Mouse (Mus musculus): ENCODE results near the gene Sh3bp5. TPM values are rescaled to one million over a fixed set of nuclear protein-coding genes. Genes with fewer than 3 reads are reported as not detected.
"Not testable (repeated sequence)": the region's sequence is repeated elsewhere in the genome, so short reads cannot be mapped to it uniquely, and the experiment has no call there.

Sh3bp5 gene
- total RNA-seq (2021), result 10 to 100 TPM; 56.7 to 65.8 TPM

GRCm38 (mm10) chr14:31435930-31436693, at the start of gene Sh3bp5:
Gene Sh3bp5 (minus strand): TSS chr14:31436078.
- intact Hi-C loops (cut with DNase I), result loop anchor here (1.0 to 5.0 kb wide), 3 partner anchors 36 to 69 kb away; no protein-coding TSS in a partner anchor

GRCm38 (mm10) chr14:31482417-31482816, 46.5 kb upstream of the Sh3bp5 start:
- no peak for DNase-seq (ENCODE audit: low spot score in 2 of 2)
- intact Hi-C loops (cut with DNase I), result no loop called here

More at GRCm38 (mm10) chr14:31435930-31436693, at the start of gene Sh3bp5:
- peak; percentile 93 to 94 for DNase-seq (ENCODE audit: low spot score in 2 of 2)

GRCm38 (mm10) chr14:31473297-31473696, 37.4 kb upstream of the Sh3bp5 start:
- intact Hi-C loops (cut with DNase I), result loop anchor here (2.0 to 5.0 kb wide), 3 partner anchors 36 to 201 kb away; partner anchors contain the start of gene Sh3bp5
- DNase-seq (ENCODE audit: low spot score in 2 of 2), result no peak

GRCm38 (mm10) chr14:31472451-31473061, 36.7 kb upstream of the Sh3bp5 start:
- peak; percentile 60 to 77 for DNase-seq (ENCODE audit: low spot score in 2 of 2)
- intact Hi-C loops (cut with DNase I), result loop anchor here (1.0 to 5.0 kb wide), 4 partner anchors 35 to 200 kb away; partner anchors contain the start of gene Sh3bp5

- intact Hi-C loops (cut with DNase I), result loop anchor here (5.0 kb wide), 2 partner anchors 32 to 197 kb away; partner anchors contain the start of gene Sh3bp5
- DNase-seq (ENCODE audit: low spot score in 2 of 2), result no peak
These were observed 33.8 kb upstream of the Sh3bp5 start for GRCm38 (mm10) chr14:31469711-31470110.

GRCm38 (mm10) chr14:31464176-31464575, 28.3 kb upstream of the Sh3bp5 start:
- intact Hi-C loops (cut with DNase I), result no loop called here
- DNase-seq (ENCODE audit: low spot score in 2 of 2), result no peak

- intact Hi-C loops (cut with DNase I), result no loop called here
- DNase-seq (ENCODE audit: low spot score in 2 of 2), result no peak
These were observed 27.0 kb upstream of the Sh3bp5 start for GRCm38 (mm10) chr14:31462886-31463285.

- intact Hi-C loops (cut with DNase I); DNase-seq (ENCODE audit: low spot score in 2 of 2): not testable (repeated sequence)
These were observed 26.3 kb upstream of the Sh3bp5 start for GRCm38 (mm10) chr14:31462226-31462625.

- DNase-seq (ENCODE audit: low spot score in 2 of 2), result no peak
- intact Hi-C loops (cut with DNase I), result no loop called here
These were observed 22.1 kb upstream of the Sh3bp5 start for GRCm38 (mm10) chr14:31458006-31458405.

GRCm38 (mm10) chr14:31456064-31456721, 20.3 kb upstream of the Sh3bp5 start:
- DNase-seq (ENCODE audit: low spot score in 2 of 2), result no peak

GRCm38 (mm10) chr14:31454849-31455566, 19.1 kb upstream of the Sh3bp5 start:
- intact Hi-C loops (cut with DNase I), result no loop called here

More at GRCm38 (mm10) chr14:31456064-31456721, 20.3 kb upstream of the Sh3bp5 start:
- intact Hi-C loops (cut with DNase I), result no loop called here

GRCm38 (mm10) chr14:31453946-31454345, 18.1 kb upstream of the Sh3bp5 start:
- DNase-seq (ENCODE audit: low spot score in 2 of 2); intact Hi-C loops (cut with DNase I): not testable (repeated sequence)

More at GRCm38 (mm10) chr14:31454849-31455566, 19.1 kb upstream of the Sh3bp5 start:
- DNase-seq (ENCODE audit: low spot score in 2 of 2), result no peak

GRCm38 (mm10) chr14:31448994-31449393, 13.1 kb upstream of the Sh3bp5 start:
- intact Hi-C loops (cut with DNase I), result no loop called here
- DNase-seq (ENCODE audit: low spot score in 2 of 2), result no peak

- intact Hi-C loops (cut with DNase I), result no loop called here
- no peak for DNase-seq (ENCODE audit: low spot score in 2 of 2)
These were observed 7.7 kb upstream of the Sh3bp5 start for GRCm38 (mm10) chr14:31443616-31444015.

- intact Hi-C loops (cut with DNase I), result no loop called here
- no peak for DNase-seq (ENCODE audit: low spot score in 2 of 2)
These were observed 4.8 kb upstream of the Sh3bp5 start for GRCm38 (mm10) chr14:31440725-31441124.

- intact Hi-C loops (cut with DNase I), result no loop called here
- no peak for DNase-seq (ENCODE audit: low spot score in 2 of 2)
These were observed 4.4 kb upstream of the Sh3bp5 start for GRCm38 (mm10) chr14:31440230-31440629.

GRCm38 (mm10) chr14:31439279-31439678, 3.4 kb upstream of the Sh3bp5 start:
- no peak for DNase-seq (ENCODE audit: low spot score in 2 of 2)
- intact Hi-C loops (cut with DNase I), result loop anchor here (5.0 kb wide), 2 partner anchors 33 to 72 kb away; no protein-coding TSS in a partner anchor

- peak in 1 of 2 experiments; percentile 49 for DNase-seq (ENCODE audit: low spot score in 2 of 2)
- intact Hi-C loops (cut with DNase I), result loop anchor here (5.0 kb wide), 2 partner anchors 34 to 71 kb away; no protein-coding TSS in a partner anchor
These were observed 2.1 kb upstream of the Sh3bp5 start for GRCm38 (mm10) chr14:31437826-31438529.
